Mouse (Mus musculus) C2C12 (cell line): ENCODE results near the gene Gm20388.

Experiments used
- CEBPB ChIP-seq: IDR thresholded peaks from one replicate; pipeline ENCODE4 v1.6.1; 2011; ENCODE audit warnings: low read depth, mild to moderate bottlenecking, control low read depth, moderate library complexity
- CTCF ChIP-seq: IDR thresholded peaks from one replicate; pipeline ENCODE4 v1.5.1; 2011; ENCODE audit not compliant: control insufficient read depth, insufficient read depth, insufficient read length
- MAX ChIP-seq: IDR thresholded peaks from one replicate; pipeline ENCODE4 v1.6.1; 2011; ENCODE audit warnings: mild to moderate bottlenecking, control low read depth
- MYOD1 ChIP-seq: IDR thresholded peaks from one replicate; pipeline ENCODE4 v1.6.1; 2011; ENCODE audit warnings: low read depth; ENCODE audit not compliant: control insufficient read depth, insufficient read length
- USF1 ChIP-seq: IDR thresholded peaks from one replicate; pipeline ENCODE4 v1.6.1; 2011; ENCODE audit warnings: low read depth, mild to moderate bottlenecking, control low read depth, moderate library complexity

DNA sequence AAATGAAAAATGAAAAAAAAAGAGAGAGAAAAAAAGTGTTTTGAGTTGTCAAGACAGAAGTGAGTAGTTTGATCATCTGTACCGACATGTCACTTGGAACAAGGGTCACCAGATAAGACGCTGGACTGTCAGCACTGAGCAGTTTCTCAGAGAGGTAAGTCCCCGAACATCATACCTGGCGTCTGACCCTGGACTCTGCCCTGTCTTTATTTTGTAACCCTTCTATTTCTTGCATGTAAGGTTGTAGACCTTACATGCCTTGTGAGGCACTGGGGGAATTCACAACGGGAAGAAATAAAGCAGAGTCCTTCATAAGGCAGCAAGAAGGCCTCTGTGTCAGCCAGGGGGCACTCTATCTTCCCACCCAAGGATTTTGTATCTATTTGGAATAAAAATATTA, 2014.0 kb downstream of the Gm20388 start:
- TF ChIP-seq CTCF: no peak
- no peak for TF ChIP-seq USF1
- TF ChIP-seq MYOD1: no peak
- TF ChIP-seq MAX: no peak
- TF ChIP-seq CEBPB: no peak
